Mouse (Mus musculus) retina, embryonic 14.5 days (tissue): ENCODE results near the gene Prkcb.

Experiments used
- DNase-seq: peaks from one replicate; pipeline ENCODE4 v3.0.0-alpha.2; 2015; ENCODE audit warnings: low spot score

Prkcb gene

GRCm38 (mm10) chr7:122672981-122673380 lies 384.4 kb downstream of the Prkcb start:
- no peak for DNase-seq

- DNase-seq = no peak
Measured at GRCm38 (mm10) chr7:122675207-122675606, 386.7 kb downstream of the Prkcb start.
